Mouse (Mus musculus): ENCODE results near the gene Exosc7.

The Exosc7 gene

DNA sequence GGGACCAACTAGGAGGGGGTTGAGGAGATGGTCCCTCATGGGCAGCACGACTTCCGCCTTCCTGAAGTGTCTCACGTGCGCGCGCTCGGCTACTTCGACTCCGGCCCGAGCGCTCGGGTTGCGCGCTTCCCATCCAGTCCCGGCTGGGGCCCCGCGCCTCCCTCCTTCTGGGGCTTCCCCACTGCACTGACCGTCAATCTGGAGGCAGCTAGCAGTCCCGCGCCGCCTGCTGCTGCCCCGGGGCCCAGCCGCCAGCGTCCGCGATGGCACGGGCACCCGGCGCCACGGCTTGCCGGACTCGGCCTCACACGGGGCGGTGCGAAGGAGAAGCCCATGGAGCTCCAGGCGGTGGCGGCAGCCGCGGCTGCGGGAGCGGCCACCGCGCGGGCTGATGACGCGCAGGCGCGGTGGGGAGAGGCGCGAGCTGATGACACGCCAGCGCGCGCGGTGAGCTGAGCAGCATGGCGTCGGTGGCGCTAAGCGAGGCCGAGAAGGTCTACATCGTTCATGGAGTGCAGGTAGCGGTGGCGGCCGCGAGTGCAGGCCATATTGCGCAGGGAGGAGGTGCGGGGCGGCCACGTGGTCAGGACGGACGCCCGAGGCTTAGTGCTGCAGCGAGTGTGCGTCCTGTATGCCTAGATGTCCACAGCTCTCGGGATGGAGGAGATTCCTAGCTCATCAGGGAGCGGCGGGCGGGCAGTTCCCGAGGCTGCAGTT, at the start of gene Exosc7, which contains the start of gene Zdhhc3:
TSS of gene Exosc7 (plus strand) at position 411 of the 717 bp plus-strand sequence.
TSS of gene Zdhhc3 (minus strand) at position 401 of the 717 bp plus-strand sequence.
- peak; percentile 96 for DNase-seq (ENCODE audit: low read depth, low spot score)

DNA sequence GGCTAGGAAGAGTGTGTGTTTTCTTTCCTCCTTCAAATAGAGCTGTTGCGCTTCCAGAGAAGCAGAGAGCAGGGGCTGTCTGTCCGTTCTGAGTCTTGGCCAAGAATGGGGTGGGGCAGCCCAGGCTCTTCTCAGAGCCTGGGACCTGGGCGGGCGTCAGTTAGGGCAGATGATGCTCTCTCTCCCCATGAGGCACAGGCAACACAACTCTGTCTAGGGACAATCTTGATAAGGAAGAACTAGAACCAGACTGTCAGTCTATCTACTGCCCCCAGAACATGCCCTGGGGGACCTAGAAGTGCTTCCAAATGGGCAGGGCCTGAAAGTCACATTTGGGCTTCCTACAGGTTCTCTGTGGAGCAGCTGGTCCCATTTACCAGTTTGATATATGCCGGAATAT, 33.9 kb upstream of the Exosc7 start:
- no peak for DNase-seq (ENCODE audit: low read depth, low spot score)

DNA sequence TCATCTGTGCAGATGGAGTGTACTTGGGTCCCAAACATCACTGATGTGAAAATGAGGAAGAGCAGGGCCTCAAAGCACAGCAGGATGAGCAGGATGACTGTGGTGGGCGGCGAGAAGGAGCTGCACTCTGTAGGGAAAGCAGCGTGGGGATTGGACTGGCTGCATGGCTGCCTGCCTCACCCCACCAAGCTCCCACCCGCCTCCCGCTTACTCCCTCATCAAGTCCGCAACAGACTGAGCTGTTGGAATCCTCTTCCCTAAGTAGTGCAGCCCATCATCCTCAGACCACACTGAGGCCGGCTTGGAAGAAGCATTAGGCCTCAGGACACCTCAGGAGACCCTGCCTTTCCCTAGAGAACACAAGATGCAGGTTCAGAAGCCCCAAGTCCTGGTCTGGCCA, 32.7 kb upstream of the Exosc7 start:
- no peak for DNase-seq (ENCODE audit: low read depth, low spot score)

DNA sequence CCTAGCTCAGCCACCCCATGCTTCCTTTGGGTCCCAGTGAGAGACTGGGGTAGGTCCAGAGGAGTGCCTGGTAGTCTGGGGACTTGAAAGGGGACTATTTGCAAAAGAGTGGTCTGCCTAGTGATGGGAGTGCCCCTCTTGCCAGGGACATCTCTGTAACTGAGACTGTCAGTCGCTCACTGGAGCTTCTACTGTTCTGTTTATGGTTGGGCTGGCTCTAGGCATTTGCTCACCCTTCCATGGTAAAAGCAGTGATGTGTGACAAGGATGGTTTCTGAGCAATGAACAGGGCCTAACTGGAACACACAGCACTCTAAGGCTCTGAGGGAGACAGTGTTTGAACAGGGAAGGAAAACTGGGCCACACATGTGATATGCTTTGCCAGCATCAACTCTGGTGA, 32.2 kb upstream of the Exosc7 start:
- no peak for DNase-seq (ENCODE audit: low read depth, low spot score)

DNA sequence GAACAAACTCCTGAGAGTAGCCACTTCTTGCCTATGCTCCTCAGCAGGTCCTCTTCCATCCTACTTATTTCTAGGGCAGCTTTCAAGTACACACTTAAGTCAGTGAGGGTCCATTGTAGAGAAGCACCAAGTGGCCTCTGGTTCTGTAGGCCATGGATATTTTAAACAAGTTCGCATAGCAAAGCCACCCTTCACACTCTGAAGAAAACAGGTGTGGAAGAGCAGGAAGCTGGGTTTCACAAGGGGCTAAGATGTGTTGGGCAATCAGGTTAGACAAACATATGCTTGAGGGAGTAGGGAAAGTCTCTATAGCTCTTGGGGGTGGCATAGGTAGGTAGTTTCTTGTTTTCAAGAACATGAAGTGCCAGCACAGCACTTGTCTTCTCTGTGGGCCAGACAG, 27.6 kb upstream of the Exosc7 start:
- no peak for DNase-seq (ENCODE audit: low read depth, low spot score)

DNA sequence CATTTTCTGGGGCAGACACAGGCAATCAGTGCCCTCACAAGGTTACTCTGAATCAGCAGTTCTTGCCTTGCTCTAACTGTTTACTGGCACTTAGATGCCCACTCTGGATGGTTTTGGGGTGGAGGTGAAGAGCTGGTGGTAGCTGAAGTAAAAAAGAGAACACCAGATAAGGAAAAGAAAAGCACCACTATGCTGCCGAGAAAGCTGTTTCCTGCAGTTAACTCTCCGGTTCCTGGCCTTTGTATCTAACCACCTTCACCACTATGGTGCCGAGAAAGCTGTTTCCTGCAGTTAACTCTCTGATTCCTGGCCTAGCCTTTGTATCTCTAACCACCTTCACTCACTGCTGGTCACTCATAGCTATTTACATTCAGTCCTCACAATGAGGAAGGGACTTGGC, 25.5 kb upstream of the Exosc7 start:
- DNase-seq (ENCODE audit: low read depth, low spot score), result no peak

DNA sequence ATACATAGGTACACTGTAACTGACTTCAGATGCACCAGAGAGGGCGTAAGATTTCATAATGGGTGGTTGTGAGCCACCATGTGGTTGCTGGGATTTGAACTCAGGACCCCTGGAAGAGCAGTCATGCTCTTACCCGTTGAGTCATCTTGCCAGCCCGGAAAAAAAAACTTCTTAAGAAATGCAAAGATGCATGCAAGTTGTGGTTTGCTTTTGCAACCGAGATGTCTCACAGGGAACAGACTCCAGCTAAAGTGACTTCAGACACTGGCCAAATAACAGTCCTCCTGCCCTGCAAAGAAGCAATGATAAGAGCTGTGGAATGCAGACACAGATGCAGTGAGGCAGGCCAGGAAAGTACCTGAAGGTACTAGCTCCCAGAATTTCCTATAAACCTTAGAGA, 22.2 kb upstream of the Exosc7 start:
- no peak for DNase-seq (ENCODE audit: low read depth, low spot score)

DNA sequence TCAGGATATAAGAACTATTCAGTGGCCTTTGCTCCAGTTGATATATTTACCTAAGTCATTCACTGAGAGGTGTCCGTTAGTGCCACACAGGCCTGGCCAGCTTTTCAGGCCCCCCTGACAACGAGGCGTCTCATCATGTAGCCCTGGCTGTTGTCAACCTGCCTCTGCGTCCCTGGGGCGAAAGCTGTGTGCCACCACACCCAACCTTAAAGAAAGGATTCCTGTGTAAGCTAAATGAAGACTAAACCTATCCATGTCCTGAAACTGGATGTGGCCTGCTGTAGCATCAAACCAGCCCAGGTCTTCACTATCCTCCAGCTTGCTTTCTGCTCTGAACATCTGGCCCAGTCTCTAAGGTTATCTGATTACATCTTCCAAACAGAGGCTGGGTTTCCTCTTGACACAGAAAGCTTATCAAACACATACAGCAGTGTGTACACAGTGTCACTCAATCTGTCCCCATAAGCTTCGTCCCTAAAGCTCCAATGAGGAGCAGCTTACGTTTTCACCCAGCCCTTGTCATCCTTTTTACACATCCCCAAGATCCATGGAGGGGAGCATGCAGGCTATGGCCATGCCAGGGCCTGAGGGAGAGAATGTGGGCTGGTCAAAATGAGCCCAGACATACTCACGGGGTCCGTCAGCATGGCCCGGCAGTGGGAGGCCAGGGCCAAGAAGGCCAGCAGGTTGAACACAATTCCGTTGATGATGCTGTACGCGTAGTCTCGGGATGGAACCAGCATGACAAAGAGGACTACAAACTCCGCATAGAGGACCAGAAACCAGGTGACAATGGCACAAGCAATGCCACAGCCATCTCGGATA, 13.2 kb upstream of the Exosc7 start:
- DNase-seq (ENCODE audit: low read depth, low spot score), result no peak

DNA sequence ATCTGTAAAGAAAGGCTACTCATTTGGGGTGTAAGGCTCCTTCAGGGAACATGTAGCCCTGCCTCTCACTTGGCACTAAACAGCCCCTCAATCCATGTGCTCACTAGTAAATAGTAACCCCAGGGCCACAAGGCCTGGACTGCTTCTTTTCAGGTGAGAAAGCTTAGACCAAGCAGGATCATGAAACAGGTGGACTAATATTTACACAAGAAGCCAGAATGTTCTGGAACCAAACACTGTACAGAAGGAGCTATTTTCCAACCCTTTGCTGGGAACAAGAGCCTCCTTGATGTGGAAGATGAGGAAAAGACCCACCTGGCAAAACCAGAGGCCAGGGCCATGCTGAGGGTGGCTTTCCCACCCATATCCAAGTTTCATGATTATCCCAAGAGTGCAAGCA, 9.6 kb upstream of the Exosc7 start:
- DNase-seq (ENCODE audit: low read depth, low spot score), result no peak

DNA sequence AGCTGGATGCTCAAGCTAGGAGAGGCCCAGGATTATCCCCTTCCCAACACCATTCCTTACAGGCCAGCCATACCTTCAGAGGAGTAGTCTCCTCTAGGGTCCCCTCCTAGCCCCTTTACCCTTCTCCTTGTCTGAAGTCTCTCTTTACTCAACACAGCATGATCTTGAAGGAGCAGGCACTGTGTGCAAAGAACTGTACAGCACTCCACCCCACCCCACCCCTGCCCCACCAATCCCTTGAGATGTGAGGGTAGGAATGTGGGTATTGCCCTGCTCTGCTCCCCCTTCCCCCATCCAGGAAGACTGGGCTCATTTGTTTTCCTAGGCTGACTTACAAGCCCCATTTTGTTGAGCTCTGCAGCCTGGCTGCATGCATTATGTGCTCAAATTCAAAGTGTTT, 8.7 kb upstream of the Exosc7 start:
- DNase-seq (ENCODE audit: low read depth, low spot score), result no peak

DNA sequence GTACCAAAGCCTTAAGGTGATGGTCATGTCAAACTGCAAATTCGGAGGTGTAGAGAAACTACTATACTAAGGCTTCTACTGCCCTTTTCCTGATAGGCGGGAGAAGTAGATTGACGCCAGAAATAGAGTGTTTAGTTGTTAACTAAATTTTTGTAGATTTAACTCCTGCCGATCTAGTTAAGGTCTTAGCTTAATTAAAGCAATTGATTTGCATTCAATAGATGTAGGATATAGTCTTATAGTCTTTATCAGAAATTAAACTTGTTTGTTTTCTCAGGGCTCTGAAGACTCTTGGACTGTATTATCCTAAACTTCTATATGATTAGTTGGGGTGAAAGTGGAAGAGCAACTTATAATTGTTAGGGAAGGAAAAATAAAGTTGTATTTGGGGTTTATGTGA, 5.8 kb upstream of the Exosc7 start:
- no peak for DNase-seq (ENCODE audit: low read depth, low spot score)

DNA sequence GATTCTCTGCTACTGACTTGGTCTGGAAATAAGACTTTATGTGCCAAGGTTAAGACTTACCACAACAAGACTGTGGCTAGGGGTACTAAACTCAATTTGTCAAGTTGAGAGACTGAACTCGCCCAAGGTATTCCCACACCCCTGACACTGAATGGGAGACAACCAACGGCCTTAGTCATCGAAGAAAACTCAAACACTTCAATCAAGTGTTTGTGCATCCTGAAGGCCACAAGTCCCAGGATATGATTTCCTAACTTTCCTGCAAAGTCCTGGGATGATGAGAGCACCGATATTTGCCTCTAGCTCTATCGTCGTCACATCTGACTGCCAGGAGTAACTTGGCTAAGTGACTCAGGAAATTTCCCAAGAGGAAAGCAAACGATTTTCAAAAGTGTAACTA, 3.8 kb upstream of the Exosc7 start:
- DNase-seq (ENCODE audit: low read depth, low spot score), result no peak

DNA sequence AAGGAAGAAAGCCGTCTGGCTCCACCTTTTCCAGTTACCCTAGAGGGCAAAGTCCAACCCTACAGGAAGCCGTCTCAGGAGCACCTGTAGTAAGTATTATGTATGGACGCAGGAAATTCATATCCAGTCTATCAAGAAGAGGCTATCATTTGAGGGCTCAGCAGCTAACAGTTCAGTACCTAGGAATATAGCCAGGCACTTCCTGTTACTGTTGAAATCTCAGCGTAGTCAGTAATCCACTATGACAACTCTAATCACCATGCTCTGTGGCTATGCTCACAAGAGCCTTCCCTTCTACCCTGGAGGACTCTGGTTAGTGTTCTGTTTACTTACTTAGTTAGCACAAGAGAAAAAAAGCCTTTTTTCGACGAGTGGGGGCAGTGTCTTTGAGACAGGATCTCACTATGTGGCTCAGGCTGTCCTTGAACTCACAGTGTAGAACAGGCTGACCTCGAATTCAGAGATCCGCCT, 1.2 kb upstream of the Exosc7 start:
- peak; percentile 68 for DNase-seq (ENCODE audit: low read depth, low spot score)

DNA sequence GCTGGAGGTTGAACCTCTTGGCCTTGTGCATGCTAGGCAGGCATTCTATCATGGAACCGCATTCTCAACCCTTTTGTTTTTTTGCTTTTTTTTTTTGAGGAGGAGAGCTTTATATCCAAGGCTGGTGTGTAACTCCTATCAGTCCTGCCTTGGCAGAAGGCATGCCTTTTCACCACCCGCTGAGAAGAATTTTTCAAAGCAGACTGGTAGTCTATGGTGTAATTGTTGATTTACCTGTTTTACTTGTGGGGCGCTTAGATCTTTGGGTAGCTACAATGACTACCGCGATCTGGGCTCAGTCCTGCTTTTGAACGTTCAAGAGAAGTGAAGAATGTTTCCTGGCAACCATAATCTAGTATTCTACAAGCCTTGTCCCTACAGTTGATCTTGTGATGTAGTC, 916 bp downstream of the Exosc7 start:
- DNase-seq (ENCODE audit: low read depth, low spot score), result peak; percentile 34

DNA sequence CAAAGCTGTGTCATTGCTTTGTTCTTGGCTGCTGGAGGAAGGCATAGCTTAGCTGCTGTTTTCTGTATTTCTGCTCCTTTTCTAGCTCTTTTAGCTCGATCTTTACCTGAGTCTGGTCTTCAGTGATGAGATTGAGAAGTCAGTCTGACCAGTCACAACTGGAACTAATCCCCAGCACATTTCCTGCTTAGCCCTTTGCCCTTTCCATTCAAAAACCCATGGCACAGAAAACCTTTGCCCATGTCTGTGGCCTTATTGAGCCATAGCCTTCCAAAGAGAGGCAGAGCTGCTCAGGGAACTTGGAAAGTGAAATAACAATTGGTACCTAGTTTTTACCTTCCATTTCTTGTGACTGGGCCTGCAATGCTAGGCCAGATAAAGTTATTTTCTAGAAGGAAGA, 2.6 kb downstream of the Exosc7 start:
- DNase-seq (ENCODE audit: low read depth, low spot score), result no peak

DNA sequence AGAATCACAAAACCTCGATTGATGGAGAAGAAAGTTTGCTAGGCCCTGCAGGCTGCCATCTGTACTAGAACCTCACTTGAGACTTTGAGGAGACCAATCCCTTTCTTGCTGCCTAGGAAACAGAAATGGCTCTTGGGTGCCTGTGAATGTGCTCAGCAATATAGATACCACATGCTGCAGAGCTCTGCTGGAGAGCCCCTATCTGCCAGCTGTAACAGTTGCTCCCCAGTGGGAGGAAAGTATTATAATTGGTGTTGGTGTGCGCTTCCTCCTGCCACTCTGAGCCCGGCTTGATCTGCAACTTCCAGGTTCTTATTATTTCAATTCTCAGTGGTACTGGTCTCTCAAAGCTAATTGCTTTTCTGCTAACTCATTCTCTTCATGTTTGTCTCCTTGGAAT, 10.0 kb downstream of the Exosc7 start:
- no peak for DNase-seq (ENCODE audit: low read depth, low spot score)

DNA sequence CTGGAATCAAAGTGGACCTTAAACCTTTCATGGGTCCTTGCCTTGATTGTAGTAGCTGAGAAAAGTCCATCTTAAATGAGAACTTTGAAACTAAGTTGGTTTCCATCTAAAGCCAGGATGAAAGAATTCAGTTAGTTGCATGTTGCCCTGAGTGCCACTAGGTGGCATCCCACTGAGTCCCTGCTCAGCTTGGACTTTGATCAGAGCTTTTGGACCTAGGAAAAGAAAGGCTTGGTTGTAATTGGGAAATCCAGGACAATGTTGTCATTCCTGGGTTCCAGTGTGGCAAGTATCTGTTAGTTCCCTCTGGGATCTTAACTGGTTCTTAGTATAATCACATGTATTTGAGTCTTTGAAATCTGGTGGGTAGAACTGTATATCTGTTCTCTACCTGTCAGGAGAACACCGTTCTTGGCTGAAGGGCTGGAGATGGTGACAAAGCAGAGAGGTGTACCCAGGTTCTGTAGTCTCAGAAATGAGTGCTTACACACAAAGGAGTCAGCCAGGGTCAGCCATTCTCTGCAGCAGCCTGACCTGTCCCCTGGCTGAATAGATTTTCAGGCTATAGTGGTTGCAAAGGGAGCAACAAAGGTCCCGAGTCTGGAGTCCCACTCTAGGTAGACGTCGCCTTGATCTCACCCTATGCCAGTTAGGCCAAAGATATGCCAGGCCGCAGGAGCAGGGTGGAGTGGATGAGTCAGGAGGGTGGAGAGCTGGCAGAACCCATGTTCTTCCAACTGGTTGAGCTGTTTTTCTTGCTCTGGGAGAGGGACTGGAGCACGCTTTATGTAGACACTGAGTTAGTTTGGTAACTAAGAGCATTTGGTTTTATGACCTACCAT, 10.8 kb downstream of the Exosc7 start:
- peak; percentile 30 for DNase-seq (ENCODE audit: low read depth, low spot score)

DNA sequence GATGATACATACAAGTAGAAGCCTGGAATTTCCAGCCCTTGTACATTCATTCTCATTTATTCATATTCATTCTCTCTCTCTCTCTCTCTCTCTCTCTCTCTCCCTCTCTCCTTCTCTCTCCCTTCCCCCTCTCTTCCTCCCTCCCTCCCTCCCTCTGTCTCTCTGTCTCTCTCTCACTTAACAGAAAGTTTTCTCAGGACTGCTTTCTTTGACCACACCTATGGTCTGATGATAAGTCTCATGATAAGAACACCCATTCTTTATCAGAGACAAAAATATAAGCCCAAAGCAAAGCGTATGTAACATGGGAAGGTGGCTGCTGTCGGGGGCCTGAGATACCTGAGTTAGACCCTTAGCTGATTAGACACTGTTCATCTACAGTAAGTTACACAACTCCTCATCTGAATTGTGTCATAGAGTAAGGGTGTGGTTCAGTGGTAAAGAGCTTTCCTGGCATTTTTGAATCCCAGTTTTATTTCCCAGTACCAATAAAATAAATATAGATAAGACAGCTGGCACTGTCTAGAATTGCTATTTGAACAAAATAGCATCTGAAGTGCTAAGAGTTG, 11.5 kb downstream of the Exosc7 start:
- no peak for DNase-seq (ENCODE audit: low read depth, low spot score)

DNA sequence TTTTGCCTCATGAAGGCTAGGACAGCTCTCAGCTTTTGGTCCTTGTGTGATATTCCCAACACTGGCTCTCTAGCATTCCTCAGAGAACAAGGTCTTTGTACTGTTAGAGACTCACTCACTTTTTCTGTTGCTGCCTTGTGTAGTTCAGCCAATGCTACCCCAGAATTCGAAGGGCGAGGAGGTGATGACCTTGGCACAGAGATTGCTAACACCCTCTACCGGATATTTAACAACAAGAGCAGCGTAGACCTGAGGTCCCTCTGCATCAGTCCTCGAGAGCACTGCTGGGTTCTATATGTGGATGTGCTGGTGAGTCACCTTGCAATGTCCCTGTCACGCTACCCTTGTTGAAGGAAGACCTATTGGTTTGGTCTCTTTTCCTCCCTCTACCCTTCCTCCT, 14.6 kb downstream of the Exosc7 start:
- no peak for DNase-seq (ENCODE audit: low read depth, low spot score)

DNA sequence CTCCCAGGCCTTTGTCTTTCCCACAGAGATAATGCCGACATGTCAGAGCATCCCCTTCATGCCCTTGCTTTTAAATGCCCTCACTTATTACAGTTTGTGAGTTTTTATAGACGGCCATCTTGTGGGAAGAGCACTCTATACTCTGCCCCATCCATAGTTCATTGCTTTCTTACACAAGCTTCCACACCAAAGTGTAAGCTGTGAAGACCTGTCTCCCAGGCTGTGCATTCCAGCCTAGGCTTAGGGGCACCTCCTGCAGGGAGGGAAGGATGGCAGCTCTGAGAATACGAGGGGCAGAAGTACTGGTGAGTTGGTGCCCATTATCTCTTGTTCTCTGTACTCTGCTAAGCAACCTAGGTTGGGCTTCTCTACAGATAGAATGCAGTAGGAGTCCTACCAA, 20.0 kb downstream of the Exosc7 start:
- no peak for DNase-seq (ENCODE audit: low read depth, low spot score)

DNA sequence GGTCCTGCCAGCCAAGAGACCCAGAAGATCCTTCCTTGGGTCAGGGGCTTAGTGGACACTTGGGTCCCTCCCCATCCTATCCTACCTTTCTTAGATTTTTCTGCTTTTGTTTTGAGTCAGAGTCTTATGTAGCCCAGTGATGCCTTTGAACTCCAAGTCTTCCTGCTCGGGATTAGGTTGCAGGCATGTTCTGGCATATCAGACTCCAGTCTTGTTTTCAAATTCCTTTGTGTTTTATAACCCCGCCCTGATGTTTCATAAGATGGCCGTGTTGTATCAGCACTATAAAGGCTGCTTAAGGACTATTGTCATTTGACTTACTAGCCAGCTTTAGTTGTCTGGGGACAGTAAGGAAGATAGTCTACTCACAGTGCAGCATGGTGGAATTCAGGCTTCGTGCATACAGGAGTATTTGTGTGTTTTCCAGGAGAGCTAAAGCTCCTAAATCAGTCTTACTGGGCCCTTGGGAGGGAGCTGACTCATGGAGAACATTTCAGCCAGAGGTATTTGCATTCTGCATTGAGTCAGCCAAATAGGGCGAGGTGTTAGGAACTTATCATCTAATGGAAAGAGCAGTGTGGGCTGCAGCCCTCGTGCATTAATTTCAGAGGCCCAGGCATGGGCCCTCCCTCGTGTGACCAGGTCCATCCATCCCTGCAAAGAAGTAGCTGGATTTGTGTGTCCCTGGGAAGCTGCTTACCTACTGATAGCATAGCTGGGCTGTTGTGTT, 24.1 kb downstream of the Exosc7 start:
- no peak for DNase-seq (ENCODE audit: low read depth, low spot score)

Data from A20 (cell line).